Mouse (Mus musculus): ENCODE measurements around the gene Cfap126. TPM values are rescaled to one million over a fixed set of nuclear protein-coding genes. Genes with fewer than 3 reads are reported as not detected.

Cfap126 gene
- polyA plus RNA-seq, 1 experiment from 2014 or later: 5.6 TPM

GRCm38 (mm10) chr1:171151966-171152365 is 38.2 kb downstream of the Cfap126 start:
- no peak overlapping the region for H3K4me2 ChIP-seq
- no peaks in the 10 kb centered on the region for H3K9me3 ChIP-seq (replicated peaks; ENCODE audit: control insufficient read depth, low read length)
- no peak for ATAC-seq (replicated peaks; ENCODE audit: insufficient number of reproducible peaks, low FRiP score, low TSS enrichment)
- H3K9ac ChIP-seq (ENCODE audit: low read depth, low read length): no peak overlapping the region
- no peaks in the 10 kb centered on the region for H3K36me3 ChIP-seq (ENCODE audit: control insufficient read depth, insufficient read depth, low read length)
- H3K4me1 ChIP-seq (ENCODE audit: control insufficient read depth, insufficient read depth, low read length): peaks cover 14% of the 10 kb centered on the region
- H3K4me3 ChIP-seq (ENCODE audit: low read depth, low read length): no peak overlapping the region
- peaks cover 15% of the 10 kb centered on the region for H3K27me3 ChIP-seq (ENCODE audit: control insufficient read depth, insufficient read depth, low read length)
- WGBS (ENCODE audit: insufficient replicate concordance): 80% methylated on average over 4 of the region's 4 CpGs
- H3K27ac ChIP-seq (ENCODE audit: low read depth, low read length): no peak overlapping the region

- Histone ChIP-seq H3K4me3 (ENCODE audit: low read depth, low read length) (no peak overlapping the region), H3K27me3 (ENCODE audit: control insufficient read depth, insufficient read depth, low read length) (peaks cover 39% of the 10 kb centered on the region), H3K9ac (ENCODE audit: low read depth, low read length) (no peak overlapping the region), H3K27ac (ENCODE audit: low read depth, low read length) (no peak overlapping the region), H3K4me2 (no peak overlapping the region), H3K9me3 (replicated peaks; ENCODE audit: control insufficient read depth, low read length) (no peaks in the 10 kb centered on the region), H3K4me1 (ENCODE audit: control insufficient read depth, insufficient read depth, low read length) (0 out of 2 replicates have a peak, but pooled peaks cover 2% of the 10 kb centered on the region), H3K36me3 (ENCODE audit: control insufficient read depth, insufficient read depth, low read length) (no peaks in the 10 kb centered on the region)
- WGBS (ENCODE audit: insufficient replicate concordance): 55% methylated on average over 3 of the region's 3 CpGs
- ATAC-seq (replicated peaks; ENCODE audit: insufficient number of reproducible peaks, low FRiP score, low TSS enrichment): no peak
These were observed 42.9 kb downstream of the Cfap126 start for GRCm38 (mm10) chr1:171156644-171157043.

GRCm38 (mm10) chr1:171157965-171158364 is 44.2 kb downstream of the Cfap126 start:
- Histone ChIP-seq H3K9me3 (replicated peaks; ENCODE audit: control insufficient read depth, low read length) (no peaks in the 10 kb centered on the region), H3K9ac (ENCODE audit: low read depth, low read length) (no peak overlapping the region), H3K4me1 (ENCODE audit: control insufficient read depth, insufficient read depth, low read length) (0 out of 2 replicates have a peak, but pooled peaks cover 2% of the 10 kb centered on the region), H3K4me2 (no peak overlapping the region), H3K27me3 (ENCODE audit: control insufficient read depth, insufficient read depth, low read length) (peaks cover 39% of the 10 kb centered on the region), H3K36me3 (ENCODE audit: control insufficient read depth, insufficient read depth, low read length) (no peaks in the 10 kb centered on the region), H3K27ac (ENCODE audit: low read depth, low read length) (no peak overlapping the region), H3K4me3 (ENCODE audit: low read depth, low read length) (no peak overlapping the region)
- ATAC-seq (replicated peaks; ENCODE audit: insufficient number of reproducible peaks, low FRiP score, low TSS enrichment): no peak

GRCm38 (mm10) chr1:171159485-171159975 is 45.8 kb downstream of the Cfap126 start:
- H3K4me2 ChIP-seq: peak overlapping the region; percentile 62
- no peak; the same call in 1 of the 2 replicates for ATAC-seq (replicated peaks; ENCODE audit: insufficient number of reproducible peaks, low FRiP score, low TSS enrichment)
- peak overlapping the region; percentile 52; the same call in 1 of the 2 replicates for H3K9ac ChIP-seq (ENCODE audit: low read depth, low read length)
- H3K36me3 ChIP-seq (ENCODE audit: control insufficient read depth, insufficient read depth, low read length): no peaks in the 10 kb centered on the region
- no peaks in the 10 kb centered on the region for H3K9me3 ChIP-seq (replicated peaks; ENCODE audit: control insufficient read depth, low read length)
- WGBS (ENCODE audit: insufficient replicate concordance): 4% methylated on average over 15 of the region's 15 CpGs
- 0 out of 2 replicates have a peak, but pooled peaks cover 2% of the 10 kb centered on the region for H3K4me1 ChIP-seq (ENCODE audit: control insufficient read depth, insufficient read depth, low read length)
- H3K4me3 ChIP-seq (ENCODE audit: low read depth, low read length): peak overlapping the region; percentile 26
- H3K27me3 ChIP-seq (ENCODE audit: control insufficient read depth, insufficient read depth, low read length): peaks cover 39% of the 10 kb centered on the region
- H3K27ac ChIP-seq (ENCODE audit: low read depth, low read length): no peak overlapping the region

DNA sequence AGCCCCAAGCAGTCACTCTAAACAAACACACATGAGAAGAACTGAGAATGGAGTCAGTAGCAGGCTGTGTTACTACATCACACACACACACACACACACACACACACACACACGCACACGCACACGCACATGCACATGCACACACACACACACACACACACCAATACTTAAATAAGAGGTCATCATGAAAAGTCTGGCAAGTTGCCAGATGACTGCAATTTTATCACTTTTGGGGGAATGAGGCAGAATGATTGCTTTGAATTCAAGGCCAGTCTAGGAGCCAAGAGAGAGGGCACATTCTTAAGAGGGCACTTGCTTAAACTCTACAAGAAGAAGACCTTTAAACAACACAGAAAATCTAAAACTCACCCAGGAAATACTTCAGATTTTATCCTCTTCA is 48.8 kb downstream of the Cfap126 start:
- 98% methylated on average over 3 of the region's 3 CpGs for WGBS (ENCODE audit: insufficient replicate concordance)
- Histone ChIP-seq H3K9me3 (replicated peaks; ENCODE audit: control insufficient read depth, low read length) (no peaks in the 10 kb centered on the region), H3K36me3 (ENCODE audit: control insufficient read depth, insufficient read depth, low read length) (no peaks in the 10 kb centered on the region), H3K9ac (ENCODE audit: low read depth, low read length) (no peak overlapping the region), H3K27me3 (ENCODE audit: control insufficient read depth, insufficient read depth, low read length) (peaks cover 23% of the 10 kb centered on the region), H3K4me2 (no peak overlapping the region), H3K27ac (ENCODE audit: low read depth, low read length) (no peak overlapping the region), H3K4me1 (ENCODE audit: control insufficient read depth, insufficient read depth, low read length) (0 out of 2 replicates have a peak, but pooled peaks cover 2% of the 10 kb centered on the region), H3K4me3 (ENCODE audit: low read depth, low read length) (no peak overlapping the region)
- ATAC-seq (replicated peaks; ENCODE audit: insufficient number of reproducible peaks, low FRiP score, low TSS enrichment): no peak

GRCm38 (mm10) chr1:171164258-171164657 is 50.5 kb downstream of the Cfap126 start:
- ATAC-seq (replicated peaks; ENCODE audit: insufficient number of reproducible peaks, low FRiP score, low TSS enrichment): no peak

DNA sequence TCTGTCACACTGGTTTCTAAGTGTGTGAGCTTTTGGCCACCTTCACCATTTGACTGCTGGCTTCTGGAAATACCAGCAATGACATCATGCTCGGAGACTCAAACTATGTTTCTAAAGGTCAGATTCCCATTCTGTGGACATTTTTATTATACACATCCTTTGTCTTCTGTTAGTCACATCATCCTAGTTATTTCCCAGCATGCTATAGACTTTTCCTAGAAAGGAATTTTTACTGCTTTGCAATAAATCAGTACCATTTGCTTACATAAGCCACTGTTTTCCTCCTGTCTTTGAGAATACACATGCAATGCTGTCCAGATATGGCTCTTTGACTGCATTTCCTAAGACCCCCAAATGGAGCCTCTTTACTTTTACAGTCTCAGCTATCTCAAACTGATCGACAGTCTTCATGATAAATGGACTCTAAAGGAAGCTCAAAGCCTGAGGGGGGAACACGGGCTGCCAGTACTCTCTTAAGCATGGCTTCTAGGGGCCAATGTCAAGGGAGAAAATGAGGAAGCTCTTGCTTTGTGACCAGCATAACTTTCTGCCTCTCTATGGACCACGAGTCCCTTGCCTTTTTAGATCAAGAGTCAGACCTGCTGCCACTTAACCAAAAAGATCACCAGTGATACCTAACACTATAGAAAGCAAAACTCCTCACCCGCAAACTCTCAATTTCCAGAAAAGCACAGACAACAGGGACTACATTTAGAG is 52.1 kb downstream of the Cfap126 start:
- ATAC-seq (replicated peaks; ENCODE audit: insufficient number of reproducible peaks, low FRiP score, low TSS enrichment): no peak
- Histone ChIP-seq H3K27ac (ENCODE audit: low read depth, low read length) (no peak overlapping the region), H3K4me3 (ENCODE audit: low read depth, low read length) (no peak overlapping the region), H3K9ac (ENCODE audit: low read depth, low read length) (no peak overlapping the region), H3K4me2 (no peak overlapping the region), H3K36me3 (ENCODE audit: control insufficient read depth, insufficient read depth, low read length) (no peaks in the 10 kb centered on the region), H3K9me3 (replicated peaks; ENCODE audit: control insufficient read depth, low read length) (no peaks in the 10 kb centered on the region), H3K4me1 (ENCODE audit: control insufficient read depth, insufficient read depth, low read length) (0 out of 2 replicates have a peak, but pooled peaks cover under 1% of the 10 kb centered on the region), H3K27me3 (ENCODE audit: control insufficient read depth, insufficient read depth, low read length) (peaks cover 2% of the 10 kb centered on the region)
- 57% methylated on average over 5 of the region's 5 CpGs for WGBS (ENCODE audit: insufficient replicate concordance)

More at GRCm38 (mm10) chr1:171164258-171164657, 50.5 kb downstream of the Cfap126 start:
- no peaks in the 10 kb centered on the region for H3K36me3 ChIP-seq (ENCODE audit: control insufficient read depth, insufficient read depth, low read length)
- H3K9me3 ChIP-seq (replicated peaks; ENCODE audit: control insufficient read depth, low read length): no peaks in the 10 kb centered on the region
- H3K4me1 ChIP-seq (ENCODE audit: control insufficient read depth, insufficient read depth, low read length): 0 out of 2 replicates have a peak, but pooled peaks cover 2% of the 10 kb centered on the region
- H3K9ac ChIP-seq (ENCODE audit: low read depth, low read length): peak overlapping the region; percentile 39; the same call in 1 of the 2 replicates
- no peak overlapping the region for H3K27ac ChIP-seq (ENCODE audit: low read depth, low read length)
- no peak overlapping the region for H3K4me2 ChIP-seq
- H3K27me3 ChIP-seq (ENCODE audit: control insufficient read depth, insufficient read depth, low read length): peaks cover 11% of the 10 kb centered on the region
- WGBS (ENCODE audit: insufficient replicate concordance): 29% methylated on average over 3 of the region's 3 CpGs
- H3K4me3 ChIP-seq (ENCODE audit: low read depth, low read length): no peak overlapping the region

DNA sequence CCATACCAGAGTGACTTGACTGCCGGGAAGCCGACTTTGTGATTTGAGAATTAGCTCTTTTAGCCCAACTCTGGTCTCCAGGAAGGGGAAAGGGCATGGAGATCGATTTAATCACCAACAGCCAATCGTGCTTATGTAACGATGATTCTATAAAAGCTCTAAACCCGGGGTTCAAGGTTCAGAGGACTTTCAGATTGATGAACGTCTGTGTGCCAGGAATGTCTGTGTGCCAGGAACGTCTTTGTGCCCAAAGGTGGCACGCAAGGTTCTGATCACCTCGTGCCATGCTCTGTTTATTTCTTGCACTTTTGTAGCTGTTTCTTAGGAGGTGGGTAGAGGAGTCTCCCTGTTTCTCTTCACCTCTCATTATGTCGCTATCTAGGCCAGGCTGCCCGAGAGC is 55.2 kb downstream of the Cfap126 start:
- Histone ChIP-seq H3K27me3 (ENCODE audit: control insufficient read depth, insufficient read depth, low read length) (no peaks in the 10 kb centered on the region; the same call in 1 of the 2 replicates), H3K4me1 (ENCODE audit: control insufficient read depth, insufficient read depth, low read length) (0 out of 2 replicates have a peak, but pooled peaks cover 3% of the 10 kb centered on the region), H3K36me3 (ENCODE audit: control insufficient read depth, insufficient read depth, low read length) (no peaks in the 10 kb centered on the region), H3K27ac (ENCODE audit: low read depth, low read length) (no peak overlapping the region), H3K4me3 (ENCODE audit: low read depth, low read length) (no peak overlapping the region), H3K4me2 (no peak overlapping the region), H3K9me3 (replicated peaks; ENCODE audit: control insufficient read depth, low read length) (no peaks in the 10 kb centered on the region), H3K9ac (ENCODE audit: low read depth, low read length) (no peak overlapping the region)
- ATAC-seq (replicated peaks; ENCODE audit: insufficient number of reproducible peaks, low FRiP score, low TSS enrichment): no peak
- 80% methylated on average over 12 of the region's 12 CpGs for WGBS (ENCODE audit: insufficient replicate concordance)

Measured in heart, embryonic 11.5 days (tissue).